Mouse (Mus musculus) MEL (cell line): ENCODE data around the gene Plekha5. TPM values are rescaled to one million over a fixed set of nuclear protein-coding genes. Genes with fewer than 3 reads are reported as not detected.

Experiments used
- DNase-seq: peaks from one replicate; pipeline ENCODE4 v3.0.0; 2011; ENCODE audit warnings: low read depth, low spot score
- H3K27ac ChIP-seq: 2 replicates; pipeline ENCODE4 v1.5.1; 2012; ENCODE audit warnings: low read depth, mild to moderate bottlenecking, control low read depth, low read length, moderate library complexity; ENCODE audit not compliant: control insufficient read depth
- H3K27me3 ChIP-seq, 2 experiments: fragments of 150-350 bp in 1 of 2; sonication (generic) in 1 of 2; 2 replicates each; pipeline ENCODE4 v1.6.1; 2012; ENCODE audit warnings: low read length in 2 of 2, mild to moderate bottlenecking in 2 of 2, improper control_type of control experiment in 1 of 2, moderate library complexity in 1 of 2; ENCODE audit not compliant: insufficient read depth in 2 of 2, control insufficient read depth in 1 of 2
- H3K36me3 ChIP-seq, 2 experiments: 2 replicates each; pipeline ENCODE4 v1.6.1; 2012 to 2014; ENCODE audit warnings: low read length in 2 of 2, improper control_type of control experiment in 1 of 2, inconsistent platforms in 1 of 2, mild to moderate bottlenecking in 1 of 2; ENCODE audit not compliant: insufficient read depth in 2 of 2, control insufficient read depth in 1 of 2
- H3K4me1 ChIP-seq, 2 experiments: fragments of 150-350 bp in 1 of 2; sonication (generic) in 1 of 2; 2 replicates each; pipeline ENCODE4 v1.6.1; 2012; ENCODE audit warnings: low read length in 2 of 2, improper control_type of control experiment in 1 of 2, mild to moderate bottlenecking in 1 of 2; ENCODE audit not compliant: insufficient read depth in 2 of 2, control insufficient read depth in 1 of 2
- H3K4me3 ChIP-seq, 2 experiments: fragments of 150-350 bp in 1 of 2; sonication (generic) in 1 of 2; 2 replicates each; pipeline ENCODE4 v1.5.1; 2012; ENCODE audit warnings: low read depth in 2 of 2, low read length in 2 of 2, mild to moderate bottlenecking in 2 of 2, moderate library complexity in 2 of 2, control low read depth in 1 of 2, improper control_type of control experiment in 1 of 2; ENCODE audit not compliant: control insufficient read depth in 1 of 2, insufficient read depth in 1 of 2
- H3K79me2 ChIP-seq: 2 replicates; pipeline ENCODE4 v1.6.1; 2012; ENCODE audit warnings: mild to moderate bottlenecking, low read length, moderate library complexity; ENCODE audit not compliant: control insufficient read depth, poor library complexity, insufficient read depth
- H3K9ac ChIP-seq: 2 replicates; pipeline ENCODE4 v1.6.1; 2012; ENCODE audit warnings: low read depth, mild to moderate bottlenecking, control low read depth, low read length, moderate library complexity; ENCODE audit not compliant: control insufficient read depth, poor library complexity, severe bottlenecking
- H3K9me3 ChIP-seq: fragments of 150-350 bp; sonication (generic); replicated peaks from 2 replicates; pipeline ENCODE4 v1.6.1; 2012; ENCODE audit warnings: mild to moderate bottlenecking, low read length, improper control_type of control experiment, moderate library complexity; ENCODE audit not compliant: insufficient read depth
- CHD1 ChIP-seq: IDR thresholded peaks from 2 replicates; pipeline ENCODE4 v1.6.1; 2012; ENCODE audit warnings: low read depth, mild to moderate bottlenecking, inconsistent platforms, low read length, improper control_type of control experiment
- ETS1 ChIP-seq: IDR thresholded peaks from 2 replicates; pipeline ENCODE4 v1.6.1; 2012; ENCODE audit warnings: low read depth, mild to moderate bottlenecking, inconsistent platforms, low read length, improper control_type of control experiment, moderate library complexity
- MAFK ChIP-seq: IDR thresholded peaks from 2 replicates; pipeline ENCODE4 v1.6.1; 2011; ENCODE audit warnings: low read depth, mild to moderate bottlenecking, low read length, improper control_type of control experiment, borderline replicate concordance
- MEF2A ChIP-seq: IDR thresholded peaks from 2 replicates; pipeline ENCODE4 v1.6.1; 2014; ENCODE audit warnings: low read depth, mild to moderate bottlenecking, inconsistent platforms, low read length, improper control_type of control experiment; ENCODE audit not compliant: poor library complexity, insufficient replicate concordance, severe bottlenecking; ENCODE audit errors: extremely low read depth
- MYC ChIP-seq: IDR thresholded peaks from 2 replicates; pipeline ENCODE4 v1.6.1; 2011; ENCODE audit warnings: low read depth, mild to moderate bottlenecking, low read length, improper control_type of control experiment, moderate library complexity
- POLR2AphosphoS2 ChIP-seq: IDR thresholded peaks from 2 replicates; pipeline ENCODE4 v1.6.1; 2011; ENCODE audit warnings: low read length, improper control_type of control experiment
- POLR2AphosphoS5 ChIP-seq: IDR thresholded peaks from 2 replicates; pipeline ENCODE4 v1.6.1; 2012; ENCODE audit warnings: low read depth, borderline replicate concordance, mild to moderate bottlenecking, inconsistent platforms, low read length, moderate library complexity, mixed read lengths
- TAL1 ChIP-seq: IDR thresholded peaks from 2 replicates; pipeline ENCODE4 v1.6.1; 2012; ENCODE audit warnings: mild to moderate bottlenecking, inconsistent platforms, low read length, moderate library complexity, mixed read lengths
- TBP ChIP-seq: IDR thresholded peaks from 2 replicates; pipeline ENCODE4 v1.8.0; 2011; ENCODE audit warnings: low read depth, low read length, improper control_type of control experiment
- TCF12 ChIP-seq: IDR thresholded peaks from 2 replicates; pipeline ENCODE4 v1.6.1; 2014; ENCODE audit warnings: low read depth, mild to moderate bottlenecking, inconsistent platforms, low read length, improper control_type of control experiment, moderate library complexity
- UBTF ChIP-seq: IDR thresholded peaks from 2 replicates; pipeline ENCODE4 v1.6.1; 2012; ENCODE audit warnings: low read depth, mild to moderate bottlenecking, inconsistent platforms, low read length, improper control_type of control experiment, moderate library complexity, borderline replicate concordance; ENCODE audit not compliant: insufficient read depth
- USF1 ChIP-seq: IDR thresholded peaks from 2 replicates; pipeline ENCODE4 v1.6.1; 2014; ENCODE audit warnings: low read depth, mild to moderate bottlenecking, inconsistent platforms, low read length, improper control_type of control experiment, moderate library complexity
- ZKSCAN1 ChIP-seq: IDR thresholded peaks from 2 replicates; pipeline ENCODE4 v1.6.1; 2012; ENCODE audit warnings: low read depth, mild to moderate bottlenecking, inconsistent platforms, low read length, improper control_type of control experiment, moderate library complexity
- ZMIZ1 ChIP-seq: IDR thresholded peaks from 2 replicates; pipeline ENCODE4 v1.6.1; 2012; ENCODE audit warnings: low read depth, mild to moderate bottlenecking, inconsistent platforms, low read length, improper control_type of control experiment, moderate library complexity
- polyA plus RNA-seq, 2 experiments: library from polyadenylated mRNA; stranded (reverse) in 1 of 2; unstranded in 1 of 2; fragments of >175 nt in 1 of 2; fragments of >200 nt in 1 of 2; gene quantifications; 2 replicates each; pipeline versions ENCODE4 v1.2.1 to v1.2.4; 2012; ENCODE audit warnings: low replicate concordance in 2 of 2, low read depth in 1 of 2; ENCODE audit not compliant: insufficient read length in 2 of 2, insufficient read depth in 1 of 2, missing spikeins in 1 of 2
- total RNA-seq: library from RNA; depleted of rRNA; stranded (reverse); fragments of 300-350 nt; gene quantifications from 2 replicates; pipeline ENCODE4 v1.2.3, GENCODE M21; 2012

Plekha5 gene
- total and polyA plus RNA-seq, 3 experiments: 0.24 to 0.35 TPM; not detected in 1

GRCm38 (mm10) chr6:140485636-140486035 lies 61.8 kb downstream of the Plekha5 start:
- H3K4me1 ChIP-seq: no peaks in the 10 kb centered on the region
- no peaks in the 10 kb centered on the region; a peak in 1 of 4 replicates for H3K27me3 ChIP-seq
- no peaks in the 10 kb centered on the region for H3K9me3 ChIP-seq
- H3K36me3 ChIP-seq: no peaks in the 10 kb centered on the region
- TF ChIP-seq TAL1 (no peak), MYC (no peak), TCF12 (no peak), ZMIZ1 (no peak), MEF2A (no peak), MAFK (no peak), POLR2AphosphoS2 (no peak), UBTF (no peak), ETS1 (no peak), ZKSCAN1 (no peak), USF1 (no peak)
- no peak overlapping the region for H3K9ac ChIP-seq
- H3K4me3 ChIP-seq: no peak overlapping the region
- H3K27ac ChIP-seq: no peak overlapping the region
- no peaks in the 10 kb centered on the region for H3K79me2 ChIP-seq
- DNase-seq: no peak

GRCm38 (mm10) chr6:140486685-140487084 lies 62.8 kb downstream of the Plekha5 start:
- Histone ChIP-seq H3K27me3 (no peaks in the 10 kb centered on the region; a peak in 1 of 4 replicates), H3K36me3 (no peaks in the 10 kb centered on the region), H3K4me3 (no peak overlapping the region), H3K27ac (no peak overlapping the region), H3K79me2 (no peaks in the 10 kb centered on the region), H3K4me1 (no peaks in the 10 kb centered on the region), H3K9me3 (no peaks in the 10 kb centered on the region), H3K9ac (no peak overlapping the region)
- TF ChIP-seq CHD1 (no peak), ZKSCAN1 (no peak), TCF12 (no peak), UBTF (no peak)
- no peak for DNase-seq

- Histone ChIP-seq H3K27me3 (no peaks in the 10 kb centered on the region; a peak in 1 of 4 replicates), H3K27ac (no peak overlapping the region), H3K36me3 (no peaks in the 10 kb centered on the region), H3K4me1 (no peaks in the 10 kb centered on the region), H3K4me3 (no peak overlapping the region), H3K9me3 (no peaks in the 10 kb centered on the region), H3K9ac (no peak overlapping the region), H3K79me2 (no peaks in the 10 kb centered on the region)
- DNase-seq: no peak
- TF ChIP-seq TBP (no peak), ZKSCAN1 (no peak), POLR2AphosphoS5 (no peak)
These were observed 63.6 kb downstream of the Plekha5 start for GRCm38 (mm10) chr6:140487489-140487888.
